Mouse (Mus musculus) stomach, embryonic 14.5 days (tissue): ENCODE data around the gene Hcst. TPM values are rescaled to one million over a fixed set of nuclear protein-coding genes. Genes with fewer than 3 reads are reported as not detected.

ENCODE experiments used
- ATAC-seq: fragments of 200-750 bp; cut with Nextera tagmentation; 2 replicates; pipeline ENCODE4 v1.8.0; 2017; ENCODE audit warnings: low read depth, moderate TSS enrichment; ENCODE audit not compliant: insufficient number of reproducible peaks, insufficient read depth, low FRiP score
- H3K27ac ChIP-seq: fragments of 300-500 bp; sonication (generic); 2 replicates; pipeline ENCODE4 v1.5.1; 2014; ENCODE audit warnings: mild to moderate bottlenecking, low read length, moderate library complexity, mixed read lengths
- H3K27me3 ChIP-seq: fragments of 300-500 bp; sonication (generic); 2 replicates; pipeline ENCODE4 v1.6.1; 2014; ENCODE audit warnings: low read length, control low read depth, mixed read lengths; ENCODE audit not compliant: control insufficient read depth, insufficient read depth
- H3K36me3 ChIP-seq: fragments of 300-500 bp; sonication (generic); 2 replicates; pipeline ENCODE4 v1.6.1; 2014; ENCODE audit warnings: mild to moderate bottlenecking, control low read depth, low read length, moderate library complexity, mixed read lengths; ENCODE audit not compliant: control insufficient read depth, insufficient read depth
- H3K4me1 ChIP-seq: fragments of 300-500 bp; sonication (generic); 2 replicates; pipeline ENCODE4 v1.6.1; 2014; ENCODE audit warnings: low read length, control low read depth, mixed read lengths; ENCODE audit not compliant: control insufficient read depth, insufficient read depth
- H3K4me2 ChIP-seq: fragments of 300-500 bp; sonication (generic); replicated peaks from 2 replicates; pipeline ENCODE4 v1.6.1; 2014; ENCODE audit warnings: low read depth, low read length, control low read depth
- H3K4me3 ChIP-seq: fragments of 300-500 bp; sonication (generic); 2 replicates; pipeline ENCODE4 v1.5.1; 2014; ENCODE audit warnings: low read depth, low read length, control low read depth
- H3K9ac ChIP-seq: fragments of 300-500 bp; sonication (generic); replicated peaks from 2 replicates; pipeline ENCODE4 v1.6.1; 2014; ENCODE audit warnings: low read depth, mild to moderate bottlenecking, control low read depth, low read length, moderate library complexity, mixed read lengths
- H3K9me3 ChIP-seq: fragments of 300-500 bp; sonication (generic); 2 replicates; pipeline ENCODE4 v1.6.1; 2016; ENCODE audit warnings: low read depth, low read length, control low read depth; ENCODE audit not compliant: control insufficient read depth
- WGBS: fragments of 180-500 bp; shearing (Covaris S2); extraction: QIAGEN DNeasy Blood & Tissue Kit; methylation state at CpG from one replicate; pipeline ENCODE4 v1.1.7; 2014; 5-methylcytosine and 5-hydroxymethylcytosine counted together
- polyA plus RNA-seq: library from polyadenylated mRNA; unstranded; fragments of >200 nt; fragmentation: Nextera tagmentation; extraction: Ambion mirVana; gene quantifications from 2 replicates; pipeline ENCODE4 v1.2.1, GENCODE M21; 2014

Gene Hcst
- polyA plus RNA-seq, 1 experiment from 2014 or later, result 1.1 TPM

GRCm38 (mm10) chr7:30411023-30411422 is 8.6 kb downstream of the Hcst start:
- no peak overlapping the region for H3K4me3 ChIP-seq
- WGBS, result 63% methylated on average over 3 of the region's 3 CpGs
- H3K27me3 ChIP-seq, result no peaks in the 10 kb centered on the region
- no peak overlapping the region for H3K27ac ChIP-seq
- no peaks in the 10 kb centered on the region for H3K36me3 ChIP-seq
- no peak overlapping the region for H3K4me2 ChIP-seq
- no peak overlapping the region for H3K9ac ChIP-seq
- no peaks in the 10 kb centered on the region for H3K9me3 ChIP-seq
- no peak for ATAC-seq
- H3K4me1 ChIP-seq, result no peaks in the 10 kb centered on the region

- Histone ChIP-seq H3K9ac (no peak overlapping the region), H3K27me3 (no peaks in the 10 kb centered on the region), H3K4me2 (no peak overlapping the region), H3K36me3 (no peaks in the 10 kb centered on the region), H3K9me3 (no peaks in the 10 kb centered on the region), H3K4me1 (no peaks in the 10 kb centered on the region), H3K4me3 (no peak overlapping the region), H3K27ac (no peak overlapping the region)
- ATAC-seq, result no peak
- WGBS, result 38% methylated on average over 2 of the region's 2 CpGs
Measured at GRCm38 (mm10) chr7:30409789-30410188, 9.9 kb downstream of the Hcst start.

- Histone ChIP-seq H3K9ac (no peak overlapping the region), H3K27ac (no peak overlapping the region), H3K4me2 (no peak overlapping the region), H3K27me3 (no peaks in the 10 kb centered on the region), H3K4me3 (no peak overlapping the region), H3K9me3 (no peaks in the 10 kb centered on the region), H3K4me1 (no peaks in the 10 kb centered on the region), H3K36me3 (no peaks in the 10 kb centered on the region)
- no peak for ATAC-seq
- WGBS, result 86% methylated on average over 3 of the region's 3 CpGs
Measured at GRCm38 (mm10) chr7:30408639-30409038, 11.0 kb downstream of the Hcst start.

GRCm38 (mm10) chr7:30402343-30402742 is 17.3 kb downstream of the Hcst start:
- Histone ChIP-seq H3K4me1 (no peaks in the 10 kb centered on the region), H3K4me3 (no peak overlapping the region), H3K9me3 (no peaks in the 10 kb centered on the region), H3K27ac (no peak overlapping the region), H3K9ac (no peak overlapping the region), H3K27me3 (no peaks in the 10 kb centered on the region), H3K4me2 (no peak overlapping the region), H3K36me3 (no peaks in the 10 kb centered on the region)
- no peak for ATAC-seq
- 71% methylated on average over 4 of the region's 4 CpGs for WGBS

GRCm38 (mm10) chr7:30399671-30400070 is 20.0 kb downstream of the Hcst start:
- Histone ChIP-seq H3K4me2 (no peak overlapping the region), H3K27me3 (no peaks in the 10 kb centered on the region), H3K4me3 (no peak overlapping the region), H3K27ac (no peak overlapping the region), H3K9ac (no peak overlapping the region), H3K9me3 (no peaks in the 10 kb centered on the region), H3K36me3 (no peaks in the 10 kb centered on the region), H3K4me1 (no peaks in the 10 kb centered on the region)
- 47% methylated on average over 7 of the region's 7 CpGs for WGBS
- ATAC-seq, result no peak

- no peak overlapping the region for H3K27ac ChIP-seq
- H3K36me3 ChIP-seq, result no peaks in the 10 kb centered on the region
- H3K27me3 ChIP-seq, result no peaks in the 10 kb centered on the region
- no peak for ATAC-seq
- 38% methylated on average over 2 of the region's 2 CpGs for WGBS
- no peak overlapping the region for H3K4me2 ChIP-seq
- H3K9me3 ChIP-seq, result no peaks in the 10 kb centered on the region
- no peak overlapping the region for H3K4me3 ChIP-seq
- no peaks in the 10 kb centered on the region for H3K4me1 ChIP-seq
- no peak overlapping the region for H3K9ac ChIP-seq
Measured at GRCm38 (mm10) chr7:30394871-30395270, 24.8 kb downstream of the Hcst start.

- ATAC-seq, result no peak
- Histone ChIP-seq H3K9ac (no peak overlapping the region), H3K4me2 (no peak overlapping the region), H3K27ac (no peak overlapping the region), H3K4me1 (no peaks in the 10 kb centered on the region), H3K27me3 (no peaks in the 10 kb centered on the region), H3K36me3 (no peaks in the 10 kb centered on the region), H3K9me3 (no peaks in the 10 kb centered on the region), H3K4me3 (no peak overlapping the region)
- 60% methylated on average over 11 of the region's 11 CpGs for WGBS
Measured at GRCm38 (mm10) chr7:30394379-30394778, 25.3 kb downstream of the Hcst start.

GRCm38 (mm10) chr7:30393631-30394030 is 26.0 kb downstream of the Hcst start:
- H3K4me2 ChIP-seq, result no peak overlapping the region
- H3K4me1 ChIP-seq, result no peaks in the 10 kb centered on the region
- 84% methylated on average over 4 of the region's 4 CpGs for whole genome bisulfite sequencing
- ATAC-seq, result no peak
- H3K27ac ChIP-seq, result no peak overlapping the region
- H3K4me3 ChIP-seq, result no peak overlapping the region
- H3K27me3 ChIP-seq, result no peaks in the 10 kb centered on the region
- H3K36me3 ChIP-seq, result no peaks in the 10 kb centered on the region
- no peak overlapping the region for H3K9ac ChIP-seq
- H3K9me3 ChIP-seq, result no peaks in the 10 kb centered on the region

- Histone ChIP-seq H3K36me3 (no peaks in the 10 kb centered on the region), H3K4me1 (no peaks in the 10 kb centered on the region), H3K27me3 (no peaks in the 10 kb centered on the region), H3K4me3 (no peak overlapping the region), H3K27ac (no peak overlapping the region), H3K9ac (no peak overlapping the region), H3K9me3 (no peaks in the 10 kb centered on the region), H3K4me2 (no peak overlapping the region)
- no peak for ATAC-seq
- WGBS, result 69% methylated on average over 4 of the region's 4 CpGs
Measured at GRCm38 (mm10) chr7:30392746-30393520, 26.7 kb downstream of the Hcst start.
